Mouse (Mus musculus): ENCODE data around the gene Gm11639. TPM values are rescaled to one million over a fixed set of nuclear protein-coding genes. Genes with fewer than 3 reads are reported as not detected.

Gm11639 gene
- polyA plus RNA-seq, 1 experiment from 2014 or later = 0.87 TPM

- Histone ChIP-seq H3K4me3 (ENCODE audit: low read depth, low read length) (no peak overlapping the region), H3K9me3 (ENCODE audit: control insufficient read depth, low read length) (no peaks in the 10 kb centered on the region)
- ATAC-seq (ENCODE audit: low read depth) = no peak
These were observed 465.2 kb downstream of the Gm11639 start for GRCm38 (mm10) chr11:105150691-105151090.

GRCm38 (mm10) chr11:105151226-105152016, 465.9 kb downstream of the Gm11639 start:
- no peaks in the 10 kb centered on the region for H3K9me3 ChIP-seq (ENCODE audit: control insufficient read depth, low read length)
- H3K27me3 ChIP-seq (ENCODE audit: control insufficient read depth, insufficient read depth, low read length) = no peaks in the 10 kb centered on the region
- H3K4me2 ChIP-seq (ENCODE audit: low read depth, low read length) = no peak overlapping the region; the same call in 1 of the 2 replicates
- WGBS = 39% methylated on average over 17 of the region's 19 CpGs
- H3K4me1 ChIP-seq (ENCODE audit: control insufficient read depth, insufficient read depth, low read length) = 0 out of 2 replicates have a peak, but pooled peaks cover 4% of the 10 kb centered on the region
- H3K27ac ChIP-seq (ENCODE audit: low read depth, low read length) = no peak overlapping the region
- no peak overlapping the region for H3K9ac ChIP-seq (replicated peaks; ENCODE audit: low read depth, low read length)
- ATAC-seq (ENCODE audit: low read depth) = peak; percentile 49; the same call in 1 of the 2 replicates
- no peak overlapping the region for H3K4me3 ChIP-seq (ENCODE audit: low read depth, low read length)
- no peaks in the 10 kb centered on the region for H3K36me3 ChIP-seq (ENCODE audit: control insufficient read depth, insufficient read depth, low read length)

More at GRCm38 (mm10) chr11:105150691-105151090, 465.2 kb downstream of the Gm11639 start:
- H3K36me3 ChIP-seq (ENCODE audit: control insufficient read depth, insufficient read depth, low read length) = no peaks in the 10 kb centered on the region
- H3K4me2 ChIP-seq (ENCODE audit: low read depth, low read length) = no peak overlapping the region
- H3K27ac ChIP-seq (ENCODE audit: low read depth, low read length) = no peak overlapping the region
- 70% methylated on average over 4 of the region's 4 CpGs for WGBS
- 0 out of 2 replicates have a peak, but pooled peaks cover 4% of the 10 kb centered on the region for H3K4me1 ChIP-seq (ENCODE audit: control insufficient read depth, insufficient read depth, low read length)
- no peak overlapping the region for H3K9ac ChIP-seq (replicated peaks; ENCODE audit: low read depth, low read length)
- H3K27me3 ChIP-seq (ENCODE audit: control insufficient read depth, insufficient read depth, low read length) = no peaks in the 10 kb centered on the region

GRCm38 (mm10) chr11:105152017-105152300, 466.5 kb downstream of the Gm11639 start:
- WGBS = 67% methylated on average over 1 of the region's 4 CpGs
- H3K36me3 ChIP-seq (ENCODE audit: control insufficient read depth, insufficient read depth, low read length) = no peaks in the 10 kb centered on the region
- H3K4me1 ChIP-seq (ENCODE audit: control insufficient read depth, insufficient read depth, low read length) = 0 out of 2 replicates have a peak, but pooled peaks cover 4% of the 10 kb centered on the region
- H3K4me3 ChIP-seq (ENCODE audit: low read depth, low read length) = no peak overlapping the region
- H3K9ac ChIP-seq (replicated peaks; ENCODE audit: low read depth, low read length) = no peak overlapping the region
- no peaks in the 10 kb centered on the region for H3K9me3 ChIP-seq (ENCODE audit: control insufficient read depth, low read length)
- no peaks in the 10 kb centered on the region for H3K27me3 ChIP-seq (ENCODE audit: control insufficient read depth, insufficient read depth, low read length)
- no peak overlapping the region for H3K4me2 ChIP-seq (ENCODE audit: low read depth, low read length)
- ATAC-seq (ENCODE audit: low read depth) = no peak
- H3K27ac ChIP-seq (ENCODE audit: low read depth, low read length) = no peak overlapping the region

GRCm38 (mm10) chr11:105152357-105152899, 466.9 kb downstream of the Gm11639 start:
- ATAC-seq (ENCODE audit: low read depth) = no peak
- Histone ChIP-seq H3K27ac (ENCODE audit: low read depth, low read length) (no peak overlapping the region), H3K4me1 (ENCODE audit: control insufficient read depth, insufficient read depth, low read length) (0 out of 2 replicates have a peak, but pooled peaks cover 4% of the 10 kb centered on the region), H3K36me3 (ENCODE audit: control insufficient read depth, insufficient read depth, low read length) (no peaks in the 10 kb centered on the region), H3K9ac (replicated peaks; ENCODE audit: low read depth, low read length) (no peak overlapping the region), H3K9me3 (ENCODE audit: control insufficient read depth, low read length) (no peaks in the 10 kb centered on the region), H3K4me2 (ENCODE audit: low read depth, low read length) (no peak overlapping the region), H3K27me3 (ENCODE audit: control insufficient read depth, insufficient read depth, low read length) (no peaks in the 10 kb centered on the region), H3K4me3 (ENCODE audit: low read depth, low read length) (no peak overlapping the region)
- WGBS = 85% methylated on average over 11 of the region's 11 CpGs

GRCm38 (mm10) chr11:105153068-105153833, 467.7 kb downstream of the Gm11639 start:
- Histone ChIP-seq H3K27me3 (ENCODE audit: control insufficient read depth, insufficient read depth, low read length) (no peaks in the 10 kb centered on the region), H3K9ac (replicated peaks; ENCODE audit: low read depth, low read length) (no peak overlapping the region), H3K27ac (ENCODE audit: low read depth, low read length) (no peak overlapping the region), H3K4me2 (ENCODE audit: low read depth, low read length) (no peak overlapping the region), H3K4me3 (ENCODE audit: low read depth, low read length) (no peak overlapping the region), H3K9me3 (ENCODE audit: control insufficient read depth, low read length) (no peaks in the 10 kb centered on the region), H3K4me1 (ENCODE audit: control insufficient read depth, insufficient read depth, low read length) (0 out of 2 replicates have a peak, but pooled peaks cover 4% of the 10 kb centered on the region), H3K36me3 (ENCODE audit: control insufficient read depth, insufficient read depth, low read length) (no peaks in the 10 kb centered on the region)
- peak; percentile 21; the same call in 1 of the 2 replicates for ATAC-seq (ENCODE audit: low read depth)
- WGBS = 23% methylated on average over 12 of the region's 12 CpGs

GRCm38 (mm10) chr11:105155915-105156314, 470.4 kb downstream of the Gm11639 start:
- Histone ChIP-seq H3K4me2 (ENCODE audit: low read depth, low read length) (no peak overlapping the region), H3K27ac (ENCODE audit: low read depth, low read length) (no peak overlapping the region), H3K36me3 (ENCODE audit: control insufficient read depth, insufficient read depth, low read length) (no peaks in the 10 kb centered on the region), H3K9me3 (ENCODE audit: control insufficient read depth, low read length) (no peaks in the 10 kb centered on the region), H3K27me3 (ENCODE audit: control insufficient read depth, insufficient read depth, low read length) (no peaks in the 10 kb centered on the region), H3K4me1 (ENCODE audit: control insufficient read depth, insufficient read depth, low read length) (0 out of 2 replicates have a peak, but pooled peaks cover 4% of the 10 kb centered on the region), H3K9ac (replicated peaks; ENCODE audit: low read depth, low read length) (no peak overlapping the region), H3K4me3 (ENCODE audit: low read depth, low read length) (no peak overlapping the region)
- no peak for ATAC-seq (ENCODE audit: low read depth)
- 90% methylated on average over 4 of the region's 4 CpGs for WGBS

- H3K27me3 ChIP-seq (ENCODE audit: control insufficient read depth, insufficient read depth, low read length) = no peaks in the 10 kb centered on the region
- 83% methylated on average over 19 of the region's 19 CpGs for WGBS
- H3K4me2 ChIP-seq (ENCODE audit: low read depth, low read length) = no peak overlapping the region
- no peaks in the 10 kb centered on the region for H3K36me3 ChIP-seq (ENCODE audit: control insufficient read depth, insufficient read depth, low read length)
- H3K27ac ChIP-seq (ENCODE audit: low read depth, low read length) = no peak overlapping the region
- H3K4me3 ChIP-seq (ENCODE audit: low read depth, low read length) = no peak overlapping the region
- no peak overlapping the region for H3K9ac ChIP-seq (replicated peaks; ENCODE audit: low read depth, low read length)
- H3K4me1 ChIP-seq (ENCODE audit: control insufficient read depth, insufficient read depth, low read length) = 0 out of 2 replicates have a peak, but pooled peaks cover 4% of the 10 kb centered on the region
- no peaks in the 10 kb centered on the region for H3K9me3 ChIP-seq (ENCODE audit: control insufficient read depth, low read length)
- no peak for ATAC-seq (ENCODE audit: low read depth)
These were observed 471.3 kb downstream of the Gm11639 start for GRCm38 (mm10) chr11:105156748-105157267.

- Histone ChIP-seq H3K4me1 (ENCODE audit: control insufficient read depth, insufficient read depth, low read length) (0 out of 2 replicates have a peak, but pooled peaks cover 4% of the 10 kb centered on the region), H3K9ac (replicated peaks; ENCODE audit: low read depth, low read length) (no peak overlapping the region), H3K4me3 (ENCODE audit: low read depth, low read length) (no peak overlapping the region), H3K27ac (ENCODE audit: low read depth, low read length) (no peak overlapping the region), H3K9me3 (ENCODE audit: control insufficient read depth, low read length) (no peaks in the 10 kb centered on the region), H3K36me3 (ENCODE audit: control insufficient read depth, insufficient read depth, low read length) (no peaks in the 10 kb centered on the region), H3K27me3 (ENCODE audit: control insufficient read depth, insufficient read depth, low read length) (no peaks in the 10 kb centered on the region), H3K4me2 (ENCODE audit: low read depth, low read length) (no peak overlapping the region)
- ATAC-seq (ENCODE audit: low read depth) = no peak
These were observed 472.5 kb downstream of the Gm11639 start for GRCm38 (mm10) chr11:105158047-105158446.
